Mouse (Mus musculus): Measurements from ENCODE around the gene Nufip1.
A peak's percentile ranks its signal among the peaks of the same experiment; 100 is the strongest.

Nufip1 gene

DNA sequence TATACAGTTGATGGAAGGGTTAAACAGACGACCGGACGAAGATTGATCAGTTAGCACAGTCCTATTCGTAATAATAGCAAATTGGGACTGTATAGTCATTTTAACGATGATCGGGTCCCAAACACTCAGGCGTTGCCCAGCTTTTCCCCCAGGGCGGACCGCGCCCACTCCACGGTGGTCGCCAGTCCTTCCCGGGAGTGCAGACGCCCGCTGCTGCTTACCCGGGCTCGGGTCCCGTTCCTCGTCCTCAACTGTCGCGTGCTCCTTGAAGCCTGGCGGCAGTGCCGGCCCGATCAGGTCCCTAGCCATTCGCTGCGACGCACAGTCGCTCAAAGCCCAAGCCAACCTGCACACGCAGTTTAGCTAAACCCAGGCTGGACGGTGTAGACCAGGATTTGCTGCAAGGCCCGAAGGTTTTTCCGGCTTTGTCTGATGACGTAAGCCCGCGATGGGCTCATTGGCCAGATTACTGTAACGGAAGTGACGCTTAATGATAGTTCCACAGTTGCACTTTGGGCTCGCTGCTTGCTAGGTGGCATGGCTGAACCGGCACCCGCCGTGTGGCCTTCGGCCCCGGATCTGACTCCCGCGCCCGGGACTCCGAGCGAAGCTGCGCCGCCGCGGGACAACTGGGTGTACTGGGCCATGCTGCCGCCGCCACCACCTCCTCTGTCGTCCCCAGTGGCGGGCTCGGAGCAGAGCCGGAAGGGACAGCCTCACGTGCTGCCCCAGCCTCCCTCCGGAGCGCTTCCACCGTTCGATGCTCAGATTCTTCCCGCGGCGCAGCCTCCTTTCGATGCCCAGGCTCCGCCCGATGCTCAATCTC, at the start of gene Nufip1, which contains the start of gene Gpalpp1:
TSS of gene Nufip1 (plus strand) at position 496 of the 826 bp plus-strand sequence.
TSS of gene Gpalpp1 (minus strand) at position 365 of the 826 bp plus-strand sequence.
- peak; percentile 96 for DNase-seq

DNA sequence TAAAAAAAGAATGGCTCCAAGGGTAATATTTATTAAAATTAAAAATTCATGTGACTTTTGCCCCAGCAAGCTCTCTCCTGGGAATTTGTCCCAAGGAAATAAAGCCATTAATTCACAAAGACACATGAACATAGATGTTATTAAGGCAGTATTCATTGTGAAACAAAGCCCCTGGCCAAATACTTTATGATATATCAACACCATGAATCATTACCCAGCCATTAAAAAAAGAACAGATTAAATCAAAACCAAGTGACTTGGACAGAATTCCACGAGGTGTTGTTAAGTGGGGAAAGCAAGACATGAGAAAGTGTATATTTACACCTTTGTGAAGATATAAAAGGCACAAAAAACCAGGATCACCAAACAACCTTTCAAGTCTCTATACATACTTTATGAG, 43.5 kb upstream of the Nufip1 start:
- no peak for DNase-seq

DNA sequence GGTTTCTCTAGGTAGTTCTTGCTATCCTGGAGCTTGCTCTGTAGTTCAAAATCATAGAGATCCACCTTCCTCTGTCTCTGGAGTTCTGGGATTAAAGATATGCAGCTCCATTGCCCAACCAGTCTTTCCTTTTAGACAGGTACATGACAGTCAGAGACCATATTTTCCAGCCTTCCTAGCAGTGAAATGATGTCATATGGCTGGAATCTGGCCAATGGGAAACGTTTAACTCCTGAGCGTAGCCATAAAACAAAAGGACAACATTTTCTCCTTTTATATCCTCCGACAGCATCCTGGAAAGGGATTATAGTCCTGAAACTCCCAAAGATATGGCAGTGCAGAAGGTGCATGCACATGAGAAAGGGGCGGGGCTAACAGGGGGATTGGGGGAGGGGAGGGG, 42.4 kb upstream of the Nufip1 start:
- no peak for DNase-seq

DNA sequence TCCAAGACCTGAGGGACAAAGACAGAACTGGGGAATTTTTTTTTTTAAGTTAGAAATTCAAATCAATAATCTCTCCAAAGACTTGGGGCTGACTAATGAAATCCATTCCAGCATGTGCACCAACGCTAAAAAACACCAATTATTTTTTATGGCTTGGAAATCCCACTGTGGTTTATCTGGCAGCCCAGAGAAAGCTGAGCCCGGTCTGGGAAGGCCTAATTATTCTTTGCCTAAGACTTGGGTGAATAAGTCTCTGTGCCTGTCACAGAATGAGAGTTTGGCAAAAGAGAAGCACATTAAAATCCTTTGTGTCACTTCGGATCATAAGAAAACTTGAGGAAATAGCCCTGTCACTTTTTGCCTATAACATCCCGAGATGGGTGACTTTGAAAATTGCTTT, 41.4 kb upstream of the Nufip1 start:
- no peak for DNase-seq

DNA sequence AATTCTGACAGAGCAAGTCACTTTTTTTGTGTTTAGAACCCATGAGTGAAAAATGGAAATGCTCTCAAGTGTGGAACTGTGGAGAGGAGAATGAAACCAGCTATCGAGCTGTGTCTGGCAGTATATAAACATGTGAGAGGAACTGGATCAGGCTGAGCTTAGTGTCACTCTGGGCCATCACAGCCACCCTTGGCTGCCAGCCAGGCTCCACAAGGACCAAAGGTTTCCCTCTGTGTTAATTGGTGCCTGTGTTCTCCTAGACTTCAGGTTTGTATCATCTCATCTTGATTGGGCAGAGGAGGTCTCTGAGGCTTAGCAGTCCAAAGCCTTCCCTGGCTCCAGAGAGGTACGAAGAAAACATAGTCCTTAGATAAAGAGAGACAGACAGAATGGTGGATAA, 38.1 kb upstream of the Nufip1 start:
- DNase-seq, result peak; percentile 27

DNA sequence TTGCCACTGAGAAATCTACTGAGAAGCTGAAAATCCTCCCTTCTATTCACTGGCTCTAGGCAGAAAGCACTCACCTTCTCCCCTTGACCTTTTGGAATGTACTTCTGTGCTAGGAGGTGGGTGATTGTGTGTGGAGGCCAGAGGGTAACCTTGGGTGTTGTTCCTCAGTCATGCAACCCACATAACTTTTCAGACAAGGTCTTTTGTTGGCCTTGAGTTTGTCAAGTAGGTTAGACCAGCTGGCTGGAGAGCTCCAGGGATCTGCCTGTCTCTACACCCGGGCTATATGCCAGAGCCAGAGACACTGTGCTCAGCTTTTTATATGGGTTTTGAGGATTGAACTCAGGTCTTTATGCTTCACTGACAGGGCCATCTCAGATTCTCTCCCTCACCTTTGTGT, 36.5 kb upstream of the Nufip1 start:
- no peak for DNase-seq

DNA sequence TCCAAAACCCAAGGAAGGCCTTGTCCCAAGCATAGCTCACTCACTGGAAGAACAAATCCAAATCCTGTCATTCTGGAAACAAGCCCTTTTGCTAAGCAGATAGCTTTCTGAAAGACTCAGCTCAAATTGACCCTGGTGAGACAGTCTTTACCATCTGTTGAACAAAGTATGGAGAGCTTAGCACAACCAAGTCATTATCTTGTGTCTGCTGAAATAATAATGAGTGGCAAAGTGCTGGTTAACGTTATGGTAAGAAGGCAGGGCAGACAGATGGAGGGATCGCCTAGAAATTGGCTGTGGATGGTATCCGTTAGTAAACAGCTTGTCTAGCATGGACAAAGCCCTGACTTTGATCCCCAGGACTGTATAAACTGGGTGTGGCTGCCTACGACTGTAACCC, 35.0 kb upstream of the Nufip1 start:
- DNase-seq, result no peak

DNA sequence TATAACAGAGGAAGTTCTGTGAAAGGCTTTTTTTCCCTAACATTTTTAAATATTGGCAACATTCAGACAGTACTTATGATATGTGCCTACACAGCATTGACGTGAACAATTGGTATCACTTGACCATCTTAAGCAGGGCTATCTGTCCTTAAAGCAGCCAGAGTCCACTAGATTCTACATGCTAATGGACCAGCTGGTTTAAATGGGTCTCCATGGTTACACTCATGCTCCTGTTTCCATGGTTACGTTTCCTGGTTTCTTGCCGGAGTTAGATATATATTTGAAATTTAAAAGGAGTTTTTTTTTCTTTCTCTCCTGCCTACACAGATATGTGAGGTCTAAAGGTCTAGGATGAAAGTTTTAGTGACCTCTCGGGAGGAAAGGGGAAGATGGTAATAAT, 34.1 kb upstream of the Nufip1 start:
- no peak for DNase-seq

DNA sequence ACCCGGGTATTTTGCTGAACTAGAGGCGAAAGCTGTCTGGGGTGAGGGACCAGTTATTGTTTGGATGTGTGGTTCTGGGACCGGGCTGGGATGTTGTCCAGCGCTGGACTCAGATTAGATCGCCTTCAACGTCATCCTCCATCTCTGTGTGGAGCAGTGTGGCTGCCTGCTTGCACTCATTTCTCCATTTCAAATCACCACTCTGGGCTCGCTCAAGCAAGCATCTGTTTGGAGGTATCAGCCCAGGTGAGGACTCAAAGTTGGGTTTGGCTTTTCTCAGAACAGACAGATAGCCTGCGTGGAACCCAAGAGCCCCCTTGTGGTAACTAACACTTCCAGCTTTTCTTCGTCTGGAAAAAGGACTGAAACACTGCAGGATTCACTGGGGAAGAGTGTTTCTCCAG, 33.6 kb upstream of the Nufip1 start:
- peak; percentile 51 for DNase-seq

DNA sequence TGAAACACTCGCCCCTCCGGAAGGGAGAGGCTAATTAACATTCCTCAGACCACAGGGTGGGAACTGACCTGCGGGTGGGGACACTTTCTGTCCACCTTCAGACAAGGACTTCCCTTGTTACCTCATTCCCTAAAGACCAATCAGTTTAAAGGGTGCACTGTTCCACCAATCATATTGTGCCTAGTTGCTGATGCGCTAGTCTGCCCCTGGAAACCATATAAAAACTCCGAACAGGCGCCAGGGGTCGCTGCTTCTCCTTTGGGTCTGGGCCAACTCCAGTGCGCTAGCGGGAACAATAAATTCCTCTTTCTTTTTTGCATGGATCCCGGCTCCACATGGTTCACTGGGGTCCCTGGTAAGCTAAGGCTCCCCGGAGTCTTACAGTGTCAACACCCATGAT, 29.2 kb upstream of the Nufip1 start:
- DNase-seq, result no peak

DNA sequence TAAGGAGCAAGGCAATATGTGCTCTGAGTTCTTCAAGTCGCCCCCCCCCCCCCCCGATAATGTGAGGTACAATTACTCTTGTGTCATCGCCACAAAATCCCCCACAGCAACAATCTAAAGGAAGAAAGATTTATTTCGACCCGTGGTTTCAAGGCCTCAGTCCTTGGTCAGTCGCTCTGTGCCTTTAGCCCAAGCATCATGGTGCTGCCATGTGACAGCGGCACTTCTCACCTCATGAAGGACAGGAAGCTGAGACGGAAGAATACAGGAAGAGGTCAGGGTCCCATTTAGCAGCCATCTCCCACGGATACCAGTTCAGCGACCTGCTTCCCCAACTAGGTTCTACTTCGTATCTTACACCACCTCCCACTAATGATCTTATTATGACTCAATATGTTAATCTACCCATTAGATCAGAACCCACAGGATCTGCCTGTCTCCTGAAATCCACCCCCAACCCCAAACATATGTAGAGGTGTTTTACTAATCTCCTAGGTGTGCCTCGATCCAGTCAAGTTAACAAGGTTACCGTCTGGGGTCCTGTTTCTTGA, 28.5 kb upstream of the Nufip1 start:
- DNase-seq, result no peak

DNA sequence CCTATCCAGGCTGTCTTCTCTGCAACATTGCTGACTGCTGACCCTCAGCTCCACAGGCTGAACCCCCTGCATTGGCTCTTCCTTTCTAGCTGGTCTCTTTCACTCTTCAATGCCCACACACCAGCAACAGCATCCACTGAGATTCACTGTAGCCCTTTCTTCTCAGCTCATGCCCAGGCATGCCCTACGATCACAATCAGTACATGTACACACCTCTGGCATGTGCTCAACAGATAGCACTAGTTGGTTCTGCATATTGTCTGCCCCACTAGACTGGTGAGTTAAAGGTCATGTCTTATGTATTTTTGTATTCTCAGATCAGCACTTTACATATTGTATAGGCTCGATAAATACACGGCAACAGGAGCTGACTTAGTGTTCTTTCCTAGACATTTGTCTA, 26.5 kb upstream of the Nufip1 start:
- no peak for DNase-seq

DNA sequence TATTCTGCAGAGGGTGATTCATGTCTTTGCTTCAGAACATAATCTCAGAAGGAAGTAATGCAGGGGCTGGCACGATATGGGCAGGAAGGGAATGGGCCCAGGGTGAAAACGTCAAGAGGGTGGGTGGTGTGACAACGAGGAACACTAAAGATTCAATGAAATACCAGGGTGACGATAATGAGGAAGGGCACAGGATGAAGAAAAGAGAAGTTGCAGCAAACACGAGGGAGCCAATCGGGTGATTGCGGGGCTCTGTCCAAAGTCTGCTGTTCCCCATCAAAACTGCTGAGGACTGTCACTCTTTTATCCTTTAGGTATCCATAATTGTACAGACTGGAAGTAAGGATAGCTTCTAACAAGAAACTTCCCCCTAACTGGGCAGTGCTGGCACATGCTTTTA, 13.4 kb upstream of the Nufip1 start:
- no peak for DNase-seq

DNA sequence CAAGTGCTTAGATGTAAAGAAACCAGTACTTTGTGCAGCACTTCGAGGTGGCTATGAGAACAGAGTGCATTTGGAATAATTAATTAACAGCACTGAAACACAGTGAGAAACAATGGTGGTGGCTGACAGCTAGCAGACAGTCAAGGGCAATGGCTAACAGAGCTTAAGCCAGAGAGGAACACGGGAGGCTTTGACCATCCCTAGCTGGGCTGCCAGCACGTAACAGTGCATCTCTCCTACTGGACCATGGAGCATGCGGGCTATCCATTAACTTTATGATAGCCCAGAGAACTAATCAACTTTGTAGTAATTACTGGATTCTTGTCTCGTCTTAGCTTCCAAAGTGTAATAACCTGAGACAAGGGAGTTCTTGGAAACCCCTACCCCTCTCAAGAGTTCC, 12.9 kb upstream of the Nufip1 start:
- DNase-seq, result peak; percentile 56

DNA sequence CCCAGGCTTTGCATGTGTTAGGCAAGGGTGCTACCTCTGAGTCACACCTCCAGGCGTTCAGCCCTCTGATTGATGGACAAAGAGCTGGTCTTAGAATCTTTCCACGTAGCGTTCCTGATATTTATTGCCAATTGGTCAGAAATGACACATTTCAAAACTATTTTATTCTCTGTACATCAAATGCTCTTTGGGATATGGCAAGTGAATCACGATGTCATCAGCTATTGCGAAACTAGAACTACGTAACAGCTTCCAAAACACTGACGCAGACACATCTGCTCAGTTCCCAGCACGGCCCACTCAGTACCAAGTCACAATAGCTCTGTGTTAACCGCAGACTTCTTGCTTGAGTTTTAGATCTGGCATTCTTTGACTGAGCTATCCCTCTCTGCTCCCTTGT, 11.1 kb upstream of the Nufip1 start:
- DNase-seq, result no peak

DNA sequence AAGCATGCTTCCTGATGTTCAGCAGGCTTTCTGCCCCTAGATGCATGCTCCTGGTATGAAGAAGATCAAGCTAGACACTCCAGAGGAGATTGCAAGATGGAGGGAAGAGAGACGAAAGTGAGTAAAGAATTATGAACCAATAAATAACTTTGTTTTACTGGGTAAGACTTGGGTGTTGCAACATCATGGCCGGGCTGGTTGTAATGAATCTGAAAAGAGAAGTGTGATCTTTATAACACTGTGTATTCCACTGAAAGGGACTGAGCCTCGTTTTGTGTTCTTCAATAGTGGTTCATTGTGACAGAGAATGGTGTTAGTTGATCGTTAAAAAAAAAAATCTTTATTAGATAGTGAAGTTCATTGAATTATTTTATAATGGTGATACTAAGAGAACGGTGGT, 5.1 kb downstream of the Nufip1 start:
- DNase-seq, result no peak

DNA sequence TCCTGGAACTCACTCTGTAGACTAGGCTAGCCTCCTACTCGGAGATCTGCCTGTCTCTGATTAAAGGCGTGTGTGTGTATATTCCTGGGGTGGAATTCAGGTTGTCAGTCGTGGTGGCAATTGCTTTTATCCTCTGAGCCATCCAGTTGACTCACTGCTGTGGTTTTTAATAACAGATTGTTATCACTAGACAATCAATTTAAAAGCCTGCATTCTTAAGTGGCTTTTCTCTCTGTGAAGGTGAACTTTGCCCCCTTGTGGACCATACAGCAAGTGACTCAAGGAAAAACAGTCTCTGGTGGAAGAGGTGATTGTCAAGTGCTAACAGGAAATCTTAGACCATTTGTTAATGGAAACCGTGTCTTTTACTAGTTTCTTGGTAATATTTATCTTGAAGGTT, 8.3 kb downstream of the Nufip1 start:
- DNase-seq, result peak; percentile 11

DNA sequence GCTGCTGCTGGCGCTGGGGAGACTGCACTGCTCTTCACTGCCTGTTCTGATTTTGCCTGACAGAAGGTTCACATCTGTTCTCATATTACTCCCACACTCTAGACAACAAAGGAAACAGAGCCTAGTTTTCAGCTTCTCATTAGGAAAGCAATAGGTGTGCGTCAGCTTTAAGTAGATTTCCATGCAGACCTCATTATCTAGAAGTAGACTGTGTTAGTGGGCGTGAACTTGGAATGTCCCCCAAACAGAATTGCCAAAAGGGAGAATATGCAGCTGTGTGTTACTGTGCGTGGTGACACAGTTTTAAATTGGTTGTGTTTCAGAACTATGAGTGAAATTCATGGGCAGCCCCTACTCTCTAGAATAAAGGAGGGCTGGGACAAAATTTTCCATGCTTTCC, 9.8 kb downstream of the Nufip1 start:
- no peak for DNase-seq

DNA sequence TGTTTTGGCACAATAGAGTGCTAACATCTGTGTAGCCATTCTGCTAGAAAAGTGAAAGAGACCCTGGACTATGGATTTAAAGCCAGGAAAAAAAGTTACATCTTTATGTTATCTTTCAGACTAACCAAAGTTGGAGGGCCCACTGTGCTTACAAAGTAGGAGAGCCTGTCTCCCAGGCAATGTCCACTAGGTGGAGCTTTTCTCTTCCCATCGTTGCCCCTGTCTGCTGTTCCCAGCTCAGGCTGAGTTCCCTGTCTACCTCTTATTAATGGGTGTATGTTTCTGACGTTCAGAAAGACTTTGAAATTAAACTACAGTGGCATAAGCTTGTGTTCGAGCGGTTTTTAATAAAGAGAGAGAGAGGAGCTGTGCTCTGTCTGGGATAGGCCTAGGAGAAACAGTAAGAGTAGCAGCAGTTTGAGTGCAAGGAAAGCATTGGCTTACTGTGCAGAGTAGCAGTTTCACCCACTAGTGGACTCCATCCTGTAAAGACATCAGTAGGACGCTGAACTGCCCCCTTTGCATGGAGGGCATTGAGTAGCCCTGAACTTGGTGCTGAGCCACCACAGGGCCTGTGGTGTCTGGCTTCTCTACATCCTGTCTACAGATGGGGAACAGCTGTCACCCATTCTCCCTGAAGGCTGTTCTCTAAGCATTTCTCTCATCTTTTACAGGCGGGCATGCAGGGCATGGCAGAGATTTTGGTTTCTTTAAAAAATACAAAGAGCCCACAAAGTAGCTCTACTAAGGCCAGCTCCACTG, 11.4 kb downstream of the Nufip1 start:
- DNase-seq, result peak; percentile 51

DNA sequence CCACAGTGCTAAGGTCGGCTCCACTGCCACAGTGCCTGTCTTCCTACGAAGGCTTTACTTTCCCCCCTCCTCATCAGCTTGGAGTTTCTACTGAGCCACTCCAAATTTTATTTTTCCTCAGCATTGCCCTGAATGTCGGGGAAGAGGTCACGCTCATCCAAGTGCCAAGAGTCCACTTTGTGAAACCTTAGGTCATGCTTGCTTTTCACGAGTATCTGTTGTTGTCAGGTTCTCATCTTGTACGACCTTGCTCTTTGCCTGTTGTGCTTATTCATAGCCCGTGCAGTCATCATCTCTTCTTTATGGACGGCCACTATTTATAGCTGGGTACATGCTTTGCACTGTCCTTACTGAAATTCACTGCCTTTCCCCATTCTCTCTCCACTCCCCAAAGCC, 12.0 kb downstream of the Nufip1 start:
- no peak for DNase-seq

DNA sequence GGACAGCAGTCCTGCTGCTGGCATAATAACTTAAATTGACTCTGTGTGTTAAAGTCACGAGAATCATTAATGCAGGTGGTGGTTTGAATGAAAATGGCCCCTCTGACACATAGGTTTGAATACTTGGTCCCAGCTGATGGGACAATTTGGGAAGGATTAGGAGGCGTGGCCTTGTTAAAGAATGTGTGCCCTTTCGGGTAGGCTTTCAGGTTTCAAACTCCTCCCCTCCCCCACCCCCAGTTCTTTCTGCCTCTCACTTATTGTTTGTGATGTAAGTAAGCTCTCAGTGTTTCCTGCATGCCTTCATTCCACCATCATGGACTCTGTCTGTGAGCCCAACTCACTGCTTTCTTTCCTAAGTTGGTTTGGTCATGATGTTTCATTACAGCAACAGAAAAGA, 16.6 kb downstream of the Nufip1 start:
- no peak for DNase-seq

DNA sequence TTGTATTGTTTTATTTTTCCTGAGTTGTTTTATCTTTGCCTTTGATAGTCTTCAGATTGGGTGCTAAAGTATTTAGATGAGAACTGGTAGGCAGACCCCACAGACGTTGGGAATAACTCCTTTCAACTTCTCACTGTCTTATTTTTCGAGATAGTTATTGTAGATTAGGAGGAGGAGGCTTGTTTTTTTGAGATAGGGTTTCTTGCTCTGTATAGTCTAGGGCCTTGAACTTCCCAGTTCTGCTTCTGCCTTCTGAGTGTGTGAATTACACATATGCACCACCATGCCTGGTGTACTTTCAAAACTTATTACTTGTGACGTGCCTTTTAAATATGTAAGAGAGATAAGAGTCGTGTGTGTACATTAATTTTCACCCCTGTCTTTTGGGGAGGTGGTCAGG, 17.5 kb downstream of the Nufip1 start:
- DNase-seq, result no peak

DNA sequence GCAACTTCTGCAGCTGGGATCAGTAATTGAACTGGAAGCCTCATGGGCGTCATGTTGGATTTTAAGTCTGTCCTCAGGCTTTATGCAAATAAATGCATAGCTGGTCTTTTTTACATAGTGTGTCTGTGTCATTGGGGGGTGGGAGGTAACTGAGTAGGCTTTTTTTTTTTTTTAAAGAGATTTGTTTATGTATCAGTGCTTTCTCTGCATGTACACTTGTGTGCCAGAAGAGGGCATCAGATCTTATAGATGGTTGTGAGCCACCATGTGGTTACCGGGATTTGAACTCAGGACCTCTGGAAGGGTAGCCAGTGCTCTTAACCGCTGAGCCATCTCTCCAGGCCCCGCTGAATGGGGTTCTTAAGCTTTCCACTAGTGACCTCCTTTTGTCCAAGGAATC, 24.3 kb downstream of the Nufip1 start:
- DNase-seq, result no peak

DNA sequence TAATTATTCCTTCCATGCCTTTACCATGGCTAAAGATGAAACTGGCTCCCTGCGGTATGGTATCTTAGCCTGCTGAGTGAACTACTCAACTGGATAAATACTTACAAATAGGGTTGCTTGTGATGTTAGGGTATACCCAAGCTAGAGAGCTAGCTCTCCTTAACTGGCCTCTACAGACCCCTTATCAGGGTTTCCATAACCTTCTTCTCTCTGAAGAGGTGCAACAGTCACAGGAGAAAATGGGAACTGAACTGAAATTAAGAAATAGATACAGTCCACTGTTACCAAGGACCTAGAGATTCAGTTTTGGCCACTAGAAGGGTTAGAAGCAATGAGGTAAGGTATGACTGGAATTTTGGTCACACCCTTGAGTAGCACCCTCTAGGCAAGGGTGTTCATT, 34.6 kb downstream of the Nufip1 start:
- no peak for DNase-seq

All from kidney, adult 9 months (tissue).